7 mouse cellular contexts compared by ENCODE assay signal in the genomic region with DNA sequence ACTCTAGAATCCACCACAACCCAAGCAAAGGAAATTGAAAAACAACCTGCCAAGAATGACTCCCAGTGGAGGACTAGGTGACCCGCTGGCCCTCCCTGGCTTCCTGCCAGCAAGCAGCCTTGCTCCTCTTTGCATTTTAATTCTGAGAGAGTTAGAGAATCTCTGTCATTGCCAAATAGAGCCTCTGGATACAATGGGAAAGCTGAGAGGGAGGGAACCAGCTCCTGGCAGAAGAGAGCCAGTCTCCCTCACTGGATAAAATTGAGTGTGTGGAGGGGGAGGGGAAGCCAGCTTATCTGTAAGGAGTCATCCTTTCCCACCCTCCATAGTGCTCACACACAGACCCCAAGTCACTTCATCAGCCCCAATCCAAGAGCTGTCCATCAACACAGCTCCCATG. TPM values are rescaled to one million over a fixed set of nuclear protein-coding genes. Genes with fewer than 3 reads are reported as not detected.
DNase-seq lines count a peak whose midpoint lies in the region; ATAC-seq and TF ChIP-seq lines count a peak whose summit lies in the region.

No protein-coding gene starts in this region.

- H3K27me3 ChIP-seq in forebrain, embryonic 10.5 days (ENCODE audit: poor library complexity, severe bottlenecking): peaks cover 99% of the 10 kb centered on the region
- H3K27me3 ChIP-seq in heart, postnatal 0 days (ENCODE audit: control insufficient read depth, insufficient read depth, low read length): no peaks in the 10 kb centered on the region
- peaks cover 29% of the 10 kb centered on the region for H3K27me3 ChIP-seq in midbrain, embryonic 12.5 days

- no peak overlapping the region for H3K4me3 ChIP-seq in left cerebral cortex, adult 2 months
- H3K4me3 ChIP-seq in forebrain, embryonic 10.5 days: no peak overlapping the region
- H3K4me3 ChIP-seq in heart, postnatal 0 days (ENCODE audit: low read depth, low read length): no peak overlapping the region
- H3K4me3 ChIP-seq in midbrain, embryonic 12.5 days: no peak overlapping the region

- 42% methylated on average over 1 of the region's 1 CpGs for WGBS in forebrain, embryonic 10.5 days
- 17% methylated on average over 1 of the region's 1 CpGs for WGBS in heart, postnatal 0 days
- 32% methylated on average over 1 of the region's 1 CpGs for WGBS in midbrain, embryonic 12.5 days

- peak; percentile 66 for DNase-seq in left cerebral cortex, postnatal 4 days
- DNase-seq in left cerebral cortex, adult 2 months (ENCODE audit: extremely low spot score in 1 of 2, low spot score in 2 of 2): no peak
- no peak for DNase-seq in forebrain, embryonic 10.5 days (ENCODE audit: extremely low spot score, low spot score)
- no peak for DNase-seq in heart, postnatal 0 days (ENCODE audit: low spot score)
- DNase-seq in spleen, adult 12 weeks (ENCODE audit: low spot score): no peak
- DNase-seq in thymus, postnatal 10 days (ENCODE audit: low spot score in 2 of 2): no peak

- H3K36me3 ChIP-seq in forebrain, embryonic 10.5 days (replicated peaks): peaks cover 35% of the 10 kb centered on the region
- H3K36me3 ChIP-seq in heart, postnatal 0 days (replicated peaks; ENCODE audit: control insufficient read depth, insufficient read depth, low read length): peaks cover 11% of the 10 kb centered on the region; the same call in 1 of the 2 replicates
- H3K36me3 ChIP-seq in midbrain, embryonic 12.5 days: 0 out of 2 replicates have a peak, but pooled peaks cover 10% of the 10 kb centered on the region

- peak; percentile 30; the same call in 1 of the 2 replicates for ATAC-seq in heart, postnatal 0 days (ENCODE audit: insufficient read depth, low read depth)
- ATAC-seq in midbrain, embryonic 12.5 days (ENCODE audit: low FRiP score, low read depth): peak; percentile 60

- H3K9ac ChIP-seq in heart, postnatal 0 days (replicated peaks; ENCODE audit: low read depth, low read length): no peak overlapping the region
- H3K9ac ChIP-seq in midbrain, embryonic 12.5 days (replicated peaks): no peak overlapping the region

- intact Hi-C loops in left cerebral cortex, postnatal 4 days (cut with DNase I): no loop called here
- intact Hi-C loops in left cerebral cortex, adult 2 months (cut with DNase I): no loop called here

- no peak for TF ChIP-seq EP300 in heart, postnatal 0 days (IDR thresholded peaks at IDR 0.05; ENCODE audit: low read depth)

- no peak for TF ChIP-seq CTCF in left cerebral cortex, adult 2 months (IDR thresholded peaks at IDR 0.05)
- TF ChIP-seq CTCF in heart, postnatal 0 days (IDR thresholded peaks at IDR 0.05; ENCODE audit: low read depth): no peak

- no peaks in the 10 kb centered on the region for H3K9me3 ChIP-seq in forebrain, embryonic 10.5 days
- no peaks in the 10 kb centered on the region for H3K9me3 ChIP-seq in heart, postnatal 0 days (replicated peaks; ENCODE audit: control insufficient read depth, low read length)
- no peaks in the 10 kb centered on the region for H3K9me3 ChIP-seq in midbrain, embryonic 12.5 days

- peaks cover 34% of the 10 kb centered on the region for H3K4me1 ChIP-seq in forebrain, embryonic 10.5 days
- no peaks in the 10 kb centered on the region for H3K4me1 ChIP-seq in heart, postnatal 0 days (ENCODE audit: control insufficient read depth, insufficient read depth)
- H3K4me1 ChIP-seq in midbrain, embryonic 12.5 days: peaks cover 18% of the 10 kb centered on the region

- no peak overlapping the region for H3K4me2 ChIP-seq in heart, postnatal 0 days (ENCODE audit: low read depth, low read length)
- 0 out of 2 replicates have a peak overlapping the region, but pooled peaks have one; percentile 52 for H3K4me2 ChIP-seq in midbrain, embryonic 12.5 days (replicated peaks)

- no peak overlapping the region for H3K27ac ChIP-seq in left cerebral cortex, adult 2 months
- peak overlapping the region; percentile 67; the same call in 1 of the 2 replicates for H3K27ac ChIP-seq in forebrain, embryonic 10.5 days
- no peak overlapping the region for H3K27ac ChIP-seq in heart, postnatal 0 days (ENCODE audit: low read depth)
- H3K27ac ChIP-seq in midbrain, embryonic 12.5 days (replicated peaks): peak overlapping the region; percentile 80

RNA-seq across cellular contexts. Expression of gene Gdpd2, which starts 0.7 kb away (rescaled TPM):
- total RNA-seq in left cerebral cortex, postnatal 4 days (2021): 10 to 100 TPM; 13.5 to 16.3 TPM
- total RNA-seq in left cerebral cortex, adult 2 months (2021): 10 to 100 TPM in 1 of 2 experiments, 1 to 10 TPM in 1; 5.6 to 12.1 TPM
- polyA plus RNA-seq in forebrain, embryonic 10.5 days (2016; fragmentation: Nextera tagmentation; extraction: Ambion mirVana): 3.6 and 3.8 TPM in 2 replicates
- total RNA-seq in heart, postnatal 0 days (2014; rRNA removed; ENCODE audit: low replicate concordance): 1.7 and 2.8 TPM in 2 replicates
- 0.54 and 0.55 TPM in 2 replicates for polyA plus RNA-seq in heart, postnatal 0 days (2015; fragmentation: Nextera tagmentation; extraction: Ambion mirVana)
- polyA plus RNA-seq in midbrain, embryonic 12.5 days (2016; fragmentation: Nextera tagmentation; extraction: Ambion mirVana): 12.8 and 14.5 TPM in 2 replicates

RNA-seq across cellular contexts. Expression of gene Dlg3, which starts 38.6 kb away (rescaled TPM):
- total RNA-seq in left cerebral cortex, postnatal 4 days (2021): 10 to 100 TPM; 91.0 to 98.1 TPM
- 100 to 1,000 TPM; 134 to 143 TPM for total RNA-seq in left cerebral cortex, adult 2 months (2021)
- 15.6 and 16.8 TPM in 2 replicates for polyA plus RNA-seq in forebrain, embryonic 10.5 days (2016; fragmentation: Nextera tagmentation; extraction: Ambion mirVana)
- 13.2 and 14.6 TPM in 2 replicates for total RNA-seq in heart, postnatal 0 days (2014; rRNA removed; ENCODE audit: low replicate concordance)
- 0.51 and 0.52 TPM in 2 replicates for polyA plus RNA-seq in heart, postnatal 0 days (2015; fragmentation: Nextera tagmentation; extraction: Ambion mirVana)
- polyA plus RNA-seq in midbrain, embryonic 12.5 days (2016; fragmentation: Nextera tagmentation; extraction: Ambion mirVana): 20.0 and 20.8 TPM in 2 replicates

Comparison
In these comparisons a context has a peak if more than half of its experiments do, and no peak if none do; other contexts are left out.
1. H3K27ac ChIP-seq: peak in forebrain, embryonic 10.5 days (single experiment) and midbrain, embryonic 12.5 days (single experiment); none in left cerebral cortex, adult 2 months (single experiment) and heart, postnatal 0 days (single experiment).